Mouse (Mus musculus) G1E (cell line): Measurements from ENCODE around the gene Cs. TPM values are rescaled to one million over a fixed set of nuclear protein-coding genes. Genes with fewer than 3 reads are reported as not detected.
A peak's percentile ranks its signal among the peaks of the same experiment; 100 is the strongest.

ENCODE experiments used
- ATAC-seq: 2 replicates; pipeline ENCODE4 v1.8.0; 2016; ENCODE audit warnings: mild to moderate bottlenecking; ENCODE audit not compliant: insufficient number of reproducible peaks, poor library complexity, low FRiP score, severe bottlenecking; ENCODE audit errors: extremely low read depth
- DNase-seq: peaks from one replicate; pipeline ENCODE4 v3.0.0; 2012; ENCODE audit warnings: low spot score
- H3K27me3 ChIP-seq: 2 replicates; pipeline ENCODE4 v1.6.1; 2012; ENCODE audit warnings: mild to moderate bottlenecking, low read length, inconsistent platforms; ENCODE audit not compliant: insufficient read depth
- H3K36me3 ChIP-seq: replicated peaks from 2 replicates; pipeline ENCODE3; 2012; ENCODE audit warnings: mild to moderate bottlenecking, inconsistent platforms
- H3K4me1 ChIP-seq: 2 replicates; pipeline ENCODE4 v1.6.1; 2012; ENCODE audit warnings: low read depth, low read length, inconsistent platforms, mixed read lengths; ENCODE audit not compliant: insufficient read depth
- H3K4me3 ChIP-seq: 2 replicates; pipeline ENCODE4 v1.5.1; 2012; ENCODE audit warnings: low read depth, mild to moderate bottlenecking, inconsistent platforms, low read length, moderate library complexity, mixed read lengths
- H3K9me3 ChIP-seq: replicated peaks from 2 replicates; pipeline ENCODE4 v1.6.1; 2012; ENCODE audit warnings: inconsistent platforms
- CTCF ChIP-seq: IDR thresholded peaks from 2 replicates; pipeline ENCODE4 v1.5.1; 2012; ENCODE audit warnings: low read depth, low read length, inconsistent platforms, mixed read lengths
- GATA1 ChIP-seq: IDR thresholded peaks from 2 replicates; pipeline ENCODE4 v1.6.1; 2012; ENCODE audit warnings: borderline replicate concordance, low read length, inconsistent platforms, mixed read lengths
- GATA2 ChIP-seq: IDR thresholded peaks from 2 replicates; pipeline ENCODE4 v1.6.1; 2012; ENCODE audit warnings: low read depth, low read length, inconsistent platforms, borderline replicate concordance
- POLR2AphosphoS5 ChIP-seq: IDR thresholded peaks from 2 replicates; pipeline ENCODE4 v1.6.1; 2012; ENCODE audit warnings: low read depth, low read length, inconsistent platforms; ENCODE audit not compliant: insufficient replicate concordance
- TAL1 ChIP-seq: conservative IDR thresholded peaks from 2 replicates; pipeline ENCODE4 v1.6.1; 2012; ENCODE audit warnings: low read depth, low read length, inconsistent platforms, mixed read lengths
- polyA plus RNA-seq: library from polyadenylated mRNA; stranded (reverse); fragments of >175 nt; gene quantifications from 2 replicates; pipeline ENCODE4 v1.2.3, GENCODE M21; 2012
- total RNA-seq, 2 experiments: library from RNA; stranded (forward) in 1 of 2; stranded (reverse) in 1 of 2; fragments of 200-1000 nt in 1 of 2; fragments of >200 nt in 1 of 2; fragmentation: Nextera tagmentation in 1 of 2; gene quantifications; 2 replicates each; pipeline ENCODE4 v1.2.3; 2014 to 2017

Cs gene
- total and polyA plus RNA-seq, 3 experiments, result 56.6 to 323 (median 175) TPM

DNA sequence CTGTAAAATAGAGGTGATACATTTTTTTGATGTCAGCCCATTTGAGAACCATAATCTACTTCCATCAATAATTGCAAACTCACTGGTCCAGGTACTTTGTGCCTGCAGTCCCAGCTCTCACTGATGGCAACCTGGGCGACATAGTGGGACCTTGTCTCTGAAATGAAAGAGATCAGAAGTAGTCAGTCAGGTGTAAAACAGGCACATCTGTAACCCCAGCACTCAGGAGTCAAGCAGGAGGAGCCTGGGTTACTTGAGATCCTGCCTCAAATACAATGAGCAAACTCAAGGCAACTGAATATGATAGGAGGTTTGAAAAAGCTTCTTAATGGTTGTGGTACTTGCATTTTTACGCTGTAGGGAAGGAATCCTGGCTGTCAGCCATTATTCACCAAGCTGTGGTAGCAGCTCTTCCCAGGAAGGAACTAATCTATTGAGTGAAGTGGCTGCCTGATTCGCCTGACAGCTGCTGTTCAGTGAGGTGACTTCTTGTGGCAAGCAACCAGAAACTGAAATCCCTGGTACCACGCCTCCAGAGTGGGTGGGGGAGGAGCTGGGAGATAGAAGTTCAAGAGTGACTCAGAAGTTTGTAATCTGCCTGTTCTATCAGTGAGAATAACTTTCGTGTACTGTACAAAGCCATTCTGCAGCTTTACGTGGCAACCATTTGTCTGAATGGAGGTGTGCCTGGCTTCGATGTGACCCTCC lies 7.2 kb downstream of the Cs start:
- H3K36me3 ChIP-seq, result peaks cover 62% of the 10 kb centered on the region
- H3K4me1 ChIP-seq, result peaks cover 62% of the 10 kb centered on the region
- DNase-seq, result peak; percentile 63
- H3K4me3 ChIP-seq, result peak overlapping the region; percentile 53; the same call in 1 of the 2 replicates
- TF ChIP-seq POLR2AphosphoS5 (no peak), GATA1 (no peak), GATA2 (no peak), TAL1 (no peak), CTCF (no peak)
- no peaks in the 10 kb centered on the region for H3K27me3 ChIP-seq
- peak; percentile 96 for ATAC-seq
- H3K9me3 ChIP-seq, result no peaks in the 10 kb centered on the region

DNA sequence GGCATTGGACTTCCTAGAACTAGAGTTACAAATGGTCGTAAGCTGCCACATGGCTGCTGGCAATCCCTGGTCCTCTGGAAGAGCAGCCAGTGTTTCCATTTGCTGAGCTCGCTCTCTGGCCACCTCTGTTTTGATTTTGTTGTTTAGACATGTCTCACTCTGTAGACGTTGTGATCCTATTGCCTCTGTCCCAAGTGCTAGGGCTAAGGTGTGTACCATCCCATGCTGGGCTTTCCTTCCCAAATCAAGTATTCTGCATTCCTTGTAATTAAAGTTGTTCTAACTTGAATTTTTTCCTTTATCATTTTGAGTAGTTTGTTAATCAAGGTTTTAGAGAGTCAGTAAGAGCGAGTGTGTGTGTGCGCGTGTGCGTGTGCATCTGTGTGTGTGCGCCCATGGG lies 10.0 kb downstream of the Cs start:
- Histone ChIP-seq H3K27me3 (no peaks in the 10 kb centered on the region), H3K4me3 (no peak overlapping the region), H3K9me3 (no peaks in the 10 kb centered on the region), H3K36me3 (peaks cover 69% of the 10 kb centered on the region), H3K4me1 (peaks cover 39% of the 10 kb centered on the region)
- TF ChIP-seq POLR2AphosphoS5 (no peak), TAL1 (no peak), GATA1 (no peak), GATA2 (no peak), CTCF (no peak)
- DNase-seq (no peak), ATAC-seq (no peak)

DNA sequence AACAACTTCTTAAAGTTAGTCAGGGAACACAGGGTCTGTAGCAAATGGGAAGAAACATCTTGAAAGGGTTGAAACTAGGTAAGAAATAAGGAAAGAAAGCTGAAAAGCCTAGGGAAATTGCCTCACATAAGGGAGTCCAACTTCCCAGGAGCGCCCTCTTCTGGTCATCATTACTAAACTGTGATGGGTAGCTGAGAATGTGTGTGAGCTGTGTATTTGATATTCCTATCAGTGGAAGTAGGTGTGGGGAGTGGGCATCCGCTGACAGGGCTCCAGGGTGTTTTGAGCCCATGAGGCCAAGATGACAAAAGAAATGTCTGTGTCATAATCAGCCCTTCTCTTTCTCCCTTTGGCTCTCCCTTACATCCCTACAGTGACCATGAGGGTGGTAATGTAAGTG lies 21.3 kb downstream of the Cs start:
- ATAC-seq (no peak), DNase-seq (no peak)
- Histone ChIP-seq H3K4me1 (0 out of 2 replicates have a peak, but pooled peaks cover 3% of the 10 kb centered on the region), H3K36me3 (peaks cover 90% of the 10 kb centered on the region), H3K9me3 (no peaks in the 10 kb centered on the region), H3K4me3 (no peak overlapping the region), H3K27me3 (no peaks in the 10 kb centered on the region)
- TF ChIP-seq TAL1, result no peak
- no peak for TF ChIP-seq POLR2AphosphoS5
- no peak for TF ChIP-seq GATA2
- TF ChIP-seq GATA1, result no peak
- TF ChIP-seq CTCF, result peak; percentile 40

DNA sequence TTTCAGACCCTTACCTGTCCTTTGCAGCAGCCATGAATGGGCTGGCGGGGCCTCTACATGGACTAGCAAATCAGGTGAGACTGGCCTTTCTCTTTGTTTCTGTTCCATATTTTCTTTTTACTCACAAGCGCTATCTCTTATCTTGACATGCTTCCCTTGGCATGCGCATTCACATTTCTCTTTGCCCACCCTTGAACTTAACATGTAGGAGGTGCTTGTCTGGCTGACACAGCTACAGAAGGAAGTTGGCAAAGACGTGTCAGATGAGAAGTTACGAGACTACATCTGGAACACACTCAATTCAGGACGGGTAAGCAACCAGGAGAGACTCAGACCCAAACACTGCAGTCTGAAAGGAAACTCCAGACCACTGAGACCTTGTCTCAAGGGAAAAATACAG lies 21.7 kb downstream of the Cs start:
- TF ChIP-seq GATA2 (no peak), POLR2AphosphoS5 (no peak), CTCF (no peak), GATA1 (no peak), TAL1 (no peak)
- H3K27me3 ChIP-seq, result no peaks in the 10 kb centered on the region
- H3K9me3 ChIP-seq, result no peaks in the 10 kb centered on the region
- H3K36me3 ChIP-seq, result peaks cover 88% of the 10 kb centered on the region
- DNase-seq, result no peak
- no peak overlapping the region for H3K4me3 ChIP-seq
- H3K4me1 ChIP-seq, result 0 out of 2 replicates have a peak, but pooled peaks cover 3% of the 10 kb centered on the region
- ATAC-seq, result no peak

DNA sequence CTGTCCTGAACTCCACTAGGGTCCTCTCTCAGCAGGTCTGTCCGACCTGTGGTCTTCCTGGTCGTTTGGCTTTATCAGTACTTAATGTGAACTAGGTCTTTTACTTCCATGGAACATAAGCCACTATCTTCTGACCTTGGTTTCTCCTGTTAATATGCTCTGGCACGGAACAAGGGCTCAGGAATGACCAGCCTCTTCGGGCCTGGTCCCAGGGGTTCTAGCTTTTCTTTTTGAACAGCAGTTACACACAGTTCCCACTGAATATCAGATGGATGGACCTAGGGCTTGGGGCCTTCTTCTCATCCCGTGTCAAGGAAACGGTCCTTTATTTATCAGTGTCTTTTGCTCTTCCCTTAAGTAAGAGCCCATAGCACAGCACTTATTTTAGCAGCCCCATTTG lies 24.3 kb downstream of the Cs start:
- Histone ChIP-seq H3K9me3 (no peaks in the 10 kb centered on the region), H3K4me1 (peaks cover 13% of the 10 kb centered on the region), H3K36me3 (peaks cover 92% of the 10 kb centered on the region), H3K27me3 (no peaks in the 10 kb centered on the region), H3K4me3 (no peak overlapping the region)
- TF ChIP-seq GATA2, result no peak
- no peak for TF ChIP-seq CTCF
- TF ChIP-seq GATA1, result no peak
- TF ChIP-seq TAL1, result no peak
- no peak for TF ChIP-seq POLR2AphosphoS5
- ATAC-seq (no peak), DNase-seq (no peak)

DNA sequence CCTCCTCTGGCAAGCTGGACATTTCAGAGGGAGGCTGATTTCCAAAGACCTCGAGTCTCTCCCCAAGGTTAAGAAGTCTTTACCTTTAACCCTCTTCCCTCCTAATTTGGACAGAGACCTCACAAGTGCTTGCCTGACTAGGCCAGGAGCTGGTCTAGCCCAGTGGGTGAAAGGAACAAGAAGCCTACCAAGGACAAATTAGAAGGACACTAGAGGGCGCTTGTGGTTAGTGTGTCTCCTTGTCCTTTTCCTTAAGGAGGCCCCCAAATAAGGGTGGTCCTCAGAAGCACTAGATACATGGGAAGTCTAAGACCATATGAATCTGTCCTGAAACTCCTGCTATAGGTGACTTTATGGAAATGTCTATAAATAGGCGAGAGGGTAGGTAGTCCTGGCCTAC lies 25.0 kb downstream of the Cs start:
- DNase-seq, result no peak
- peaks cover 19% of the 10 kb centered on the region for H3K4me1 ChIP-seq
- H3K9me3 ChIP-seq, result no peaks in the 10 kb centered on the region
- peaks cover 85% of the 10 kb centered on the region for H3K36me3 ChIP-seq
- no peak overlapping the region for H3K4me3 ChIP-seq
- TF ChIP-seq GATA2 (no peak), CTCF (0 out of 2 replicates have a peak, but pooled peaks have one; percentile 16)
- ATAC-seq, result no peak
- no peaks in the 10 kb centered on the region for H3K27me3 ChIP-seq
